Mouse (Mus musculus) ovary, postnatal 36 days (tissue): Measurements from ENCODE around the gene Accsl.

ENCODE experiments used
- DNase-seq: peaks from one replicate; pipeline ENCODE4 v3.0.0; 2022; ENCODE audit warnings: low spot score, mixed read lengths

The Accsl gene

GRCm38 (mm10) chr2:93874606-93875005 is 5.6 kb upstream of the Accsl start:
- DNase-seq = no peak

GRCm38 (mm10) chr2:93874227-93874514 is 5.2 kb upstream of the Accsl start:
- no peak for DNase-seq

- no peak for DNase-seq
Observed at GRCm38 (mm10) chr2:93873449-93874226, 4.7 kb upstream of the Accsl start.

GRCm38 (mm10) chr2:93872257-93872656 is 3.3 kb upstream of the Accsl start:
- no peak for DNase-seq

GRCm38 (mm10) chr2:93871411-93871925 is 2.5 kb upstream of the Accsl start:
- no peak for DNase-seq

- peak; percentile 56 for DNase-seq
Observed at GRCm38 (mm10) chr2:93870842-93871241, 1.9 kb upstream of the Accsl start.

GRCm38 (mm10) chr2:93868566-93868965 is 391 bp downstream of the Accsl start:
- DNase-seq = no peak

- no peak for DNase-seq
Observed at GRCm38 (mm10) chr2:93863229-93863628, 5.7 kb downstream of the Accsl start.

- no peak for DNase-seq
Observed at GRCm38 (mm10) chr2:93858845-93859244, 10.1 kb downstream of the Accsl start.

- DNase-seq = no peak
Observed at GRCm38 (mm10) chr2:93851303-93851702, 17.7 kb downstream of the Accsl start.

GRCm38 (mm10) chr2:93850317-93850944 is 18.5 kb downstream of the Accsl start:
- no peak for DNase-seq

- peak; percentile 77 for DNase-seq
Observed at GRCm38 (mm10) chr2:93849505-93850089, 19.4 kb downstream of the Accsl start, which contains the start of gene Accs. Accs (minus strand) TSS chr2:93849943.

- DNase-seq = no peak
Observed at GRCm38 (mm10) chr2:93841349-93841748, 27.6 kb downstream of the Accsl start.

- no peak for DNase-seq
Observed at GRCm38 (mm10) chr2:93840109-93840508, 28.8 kb downstream of the Accsl start.

- DNase-seq = no peak
Observed at GRCm38 (mm10) chr2:93838931-93839330, 30.0 kb downstream of the Accsl start.

- DNase-seq = no peak
Observed at GRCm38 (mm10) chr2:93836232-93836785, 32.6 kb downstream of the Accsl start.

- DNase-seq = no peak
Observed at GRCm38 (mm10) chr2:93835596-93835995, 33.4 kb downstream of the Accsl start.

- DNase-seq = peak; percentile 19
Observed at GRCm38 (mm10) chr2:93823519-93823918, 45.4 kb downstream of the Accsl start.

GRCm38 (mm10) chr2:93822045-93822749 is 46.8 kb downstream of the Accsl start, which contains the start of gene Ext2:
Ext2 (minus strand) TSS chr2:93822568.
- DNase-seq = peak; percentile 89

GRCm38 (mm10) chr2:93817791-93818190 is 51.2 kb downstream of the Accsl start:
- DNase-seq = no peak

- DNase-seq = no peak
Observed at GRCm38 (mm10) chr2:93813343-93813742, 55.6 kb downstream of the Accsl start.

GRCm38 (mm10) chr2:93811812-93812211 is 57.1 kb downstream of the Accsl start:
- peak; percentile 46 for DNase-seq
